Mouse (Mus musculus) B cell, adult 2 months (primary cell): ENCODE results near the gene Gm10188.

Experiments used
- DNase-seq, 2 experiments: peaks; one replicate each; pipeline ENCODE4 v3.0.0; 2022

Gene Gm10188

GRCm38 (mm10) chr1:132191786-132192680, 37.5 kb downstream of the Gm10188 start:
- DNase-seq = no peak

GRCm38 (mm10) chr1:132191093-132191785, 38.3 kb downstream of the Gm10188 start, which contains the start of the genes Lemd1 and AC124108.1:
Gene Lemd1 (plus strand): TSS chr1:132191431.
Gene AC124108.1 (plus strand): TSS chr1:132191457.
- DNase-seq = no peak

GRCm38 (mm10) chr1:132190621-132191092, 38.9 kb downstream of the Gm10188 start:
- peak in 1 of 2 experiments; percentile 36 for DNase-seq

GRCm38 (mm10) chr1:132190040-132190513, 39.5 kb downstream of the Gm10188 start:
- DNase-seq = peak in 1 of 2 experiments; percentile 26

- DNase-seq = no peak
These were observed 40.3 kb downstream of the Gm10188 start for GRCm38 (mm10) chr1:132189231-132189630.

GRCm38 (mm10) chr1:132188442-132189066, 41.0 kb downstream of the Gm10188 start:
- no peak for DNase-seq

- DNase-seq = no peak
These were observed 43.3 kb downstream of the Gm10188 start for GRCm38 (mm10) chr1:132186303-132186702.
